Mouse (Mus musculus) neural tube, embryonic 14.5 days (tissue): ENCODE measurements around the gene Elovl7. TPM values are rescaled to one million over a fixed set of nuclear protein-coding genes. Genes with fewer than 3 reads are reported as not detected.

Source experiments
- ATAC-seq: fragments of 200-750 bp; cut with Nextera tagmentation; 2 replicates; pipeline ENCODE4 v1.8.0; 2017; ENCODE audit warnings: low read depth, mild to moderate bottlenecking, moderate TSS enrichment, moderate library complexity
- H3K27ac ChIP-seq: fragments of 300-500 bp; sonication (generic); 2 replicates; pipeline ENCODE4 v1.5.1; 2014; ENCODE audit warnings: low read depth, mild to moderate bottlenecking, control low read depth, low read length, moderate library complexity, mixed read lengths
- H3K27me3 ChIP-seq: fragments of 300-500 bp; sonication (generic); 2 replicates; pipeline ENCODE4 v1.6.1; 2014; ENCODE audit warnings: low read length; ENCODE audit not compliant: control insufficient read depth, insufficient read depth
- H3K36me3 ChIP-seq: fragments of 300-500 bp; sonication (generic); 2 replicates; pipeline ENCODE4 v1.6.1; 2014; ENCODE audit warnings: low read length, mixed read lengths; ENCODE audit not compliant: control insufficient read depth, insufficient read depth
- H3K4me1 ChIP-seq: fragments of 300-500 bp; sonication (generic); 2 replicates; pipeline ENCODE4 v1.6.1; 2014; ENCODE audit warnings: low read length; ENCODE audit not compliant: control insufficient read depth, insufficient read depth
- H3K4me2 ChIP-seq: fragments of 300-500 bp; sonication (generic); 2 replicates; pipeline ENCODE4 v1.6.1; 2014; ENCODE audit warnings: mild to moderate bottlenecking, low read depth, low read length, control low read depth
- H3K4me3 ChIP-seq: fragments of 300-500 bp; sonication (generic); 2 replicates; pipeline ENCODE4 v1.5.1; 2014; ENCODE audit warnings: low read depth, low read length, control low read depth, mixed read lengths
- H3K9ac ChIP-seq: fragments of 300-500 bp; sonication (generic); replicated peaks from 2 replicates; pipeline ENCODE4 v1.6.1; 2014; ENCODE audit warnings: low read depth, mild to moderate bottlenecking, control low read depth, low read length, mixed read lengths
- H3K9me3 ChIP-seq: fragments of 300-500 bp; sonication (generic); 2 replicates; pipeline ENCODE4 v1.6.1; 2016; ENCODE audit warnings: low read length; ENCODE audit not compliant: control insufficient read depth
- WGBS: fragments of 180-500 bp; shearing (Covaris S2); extraction: QIAGEN DNeasy Blood & Tissue Kit; methylation state at CpG from one replicate; pipeline ENCODE4 v1.1.7; 2014; 5-methylcytosine and 5-hydroxymethylcytosine counted together
- polyA plus RNA-seq: library from polyadenylated mRNA; unstranded; fragments of >200 nt; fragmentation: Nextera tagmentation; extraction: Ambion mirVana; gene quantifications from 2 replicates; pipeline ENCODE4 v1.2.1, GENCODE M21; 2014

Gene Elovl7
- polyA plus RNA-seq, 1 experiment from 2014 or later = 1.9 TPM

- no peak for ATAC-seq
- Histone ChIP-seq H3K9ac (no peak overlapping the region), H3K9me3 (no peaks in the 10 kb centered on the region), H3K27me3 (no peaks in the 10 kb centered on the region), H3K4me2 (no peak overlapping the region), H3K4me3 (no peak overlapping the region), H3K4me1 (no peaks in the 10 kb centered on the region), H3K27ac (no peak overlapping the region), H3K36me3 (no peaks in the 10 kb centered on the region)
- WGBS = 96% methylated on average over 2 of the region's 2 CpGs
Measured at GRCm38 (mm10) chr13:108284312-108284711, 70.1 kb downstream of the Elovl7 start.

- Histone ChIP-seq H3K4me1 (no peaks in the 10 kb centered on the region), H3K9me3 (no peaks in the 10 kb centered on the region), H3K9ac (no peak overlapping the region), H3K27ac (no peak overlapping the region), H3K27me3 (no peaks in the 10 kb centered on the region), H3K36me3 (no peaks in the 10 kb centered on the region), H3K4me3 (no peak overlapping the region), H3K4me2 (no peak overlapping the region)
- ATAC-seq = no peak
- 60% methylated on average over 3 of the region's 3 CpGs for WGBS
Measured at GRCm38 (mm10) chr13:108287953-108288352, 73.7 kb downstream of the Elovl7 start.

DNA sequence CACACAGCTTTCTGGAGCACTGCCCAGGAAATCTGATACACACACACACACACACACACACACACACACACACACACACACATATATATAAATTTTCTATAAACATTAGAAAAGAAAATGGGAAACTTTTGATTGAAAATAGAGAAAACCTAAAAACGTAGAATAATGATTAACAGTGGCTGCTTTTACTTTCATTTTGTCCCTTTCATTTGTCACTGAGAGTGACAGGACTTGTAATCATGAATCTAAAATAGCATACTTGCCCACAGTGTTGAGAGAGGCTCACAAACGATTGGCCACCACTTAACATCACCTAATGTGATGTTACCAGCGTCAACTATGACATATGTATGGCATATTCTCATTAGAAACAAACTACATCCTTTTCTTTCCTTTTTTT lies 75.2 kb downstream of the Elovl7 start:
- WGBS = 80% methylated on average over 3 of the region's 3 CpGs
- H3K36me3 ChIP-seq = no peaks in the 10 kb centered on the region
- no peak for ATAC-seq

DNA sequence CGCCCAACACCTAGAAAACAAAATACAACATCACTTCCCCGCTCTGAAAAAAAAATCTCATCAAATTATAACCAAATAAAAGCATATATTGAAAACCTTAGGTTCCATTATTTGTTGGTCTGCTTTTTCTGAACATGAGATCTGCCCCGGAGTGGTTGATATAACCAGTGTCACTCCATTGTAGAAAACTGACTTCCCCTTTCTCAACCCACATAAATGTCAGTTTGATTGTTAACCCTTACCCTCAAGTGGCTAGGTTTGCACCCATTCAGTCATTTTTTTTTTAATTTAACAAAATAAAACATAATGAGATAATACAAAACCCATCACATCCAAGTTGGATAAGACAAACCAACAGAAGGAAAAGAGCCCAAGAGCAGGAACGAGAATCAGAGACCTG lies 76.1 kb downstream of the Elovl7 start:
- Histone ChIP-seq H3K27ac (no peak overlapping the region), H3K4me2 (no peak overlapping the region), H3K27me3 (no peaks in the 10 kb centered on the region), H3K9me3 (no peaks in the 10 kb centered on the region), H3K36me3 (no peaks in the 10 kb centered on the region), H3K9ac (no peak overlapping the region), H3K4me1 (no peaks in the 10 kb centered on the region), H3K4me3 (no peak overlapping the region)
- no peak for ATAC-seq
- WGBS = 84% methylated on average over 4 of the region's 4 CpGs

More for the DNA sequence above, 75.2 kb downstream of the Elovl7 start:
- Histone ChIP-seq H3K27ac (no peak overlapping the region), H3K9me3 (no peaks in the 10 kb centered on the region), H3K4me1 (no peaks in the 10 kb centered on the region), H3K4me3 (no peak overlapping the region), H3K4me2 (no peak overlapping the region), H3K27me3 (no peaks in the 10 kb centered on the region), H3K9ac (no peak overlapping the region)

- Histone ChIP-seq H3K4me1 (peaks cover 4% of the 10 kb centered on the region; the same call in 1 of the 2 replicates), H3K27ac (no peak overlapping the region), H3K36me3 (no peaks in the 10 kb centered on the region), H3K9ac (no peak overlapping the region), H3K9me3 (no peaks in the 10 kb centered on the region), H3K27me3 (no peaks in the 10 kb centered on the region), H3K4me3 (0 out of 2 replicates have a peak overlapping the region, but pooled peaks have one; percentile 12), H3K4me2 (peak overlapping the region; percentile 23)
- ATAC-seq = peak; percentile 78; the same call in 1 of the 2 replicates
- 17% methylated on average over 12 of the region's 12 CpGs for WGBS
Measured at GRCm38 (mm10) chr13:108297350-108298093, 83.3 kb downstream of the Elovl7 start.

DNA sequence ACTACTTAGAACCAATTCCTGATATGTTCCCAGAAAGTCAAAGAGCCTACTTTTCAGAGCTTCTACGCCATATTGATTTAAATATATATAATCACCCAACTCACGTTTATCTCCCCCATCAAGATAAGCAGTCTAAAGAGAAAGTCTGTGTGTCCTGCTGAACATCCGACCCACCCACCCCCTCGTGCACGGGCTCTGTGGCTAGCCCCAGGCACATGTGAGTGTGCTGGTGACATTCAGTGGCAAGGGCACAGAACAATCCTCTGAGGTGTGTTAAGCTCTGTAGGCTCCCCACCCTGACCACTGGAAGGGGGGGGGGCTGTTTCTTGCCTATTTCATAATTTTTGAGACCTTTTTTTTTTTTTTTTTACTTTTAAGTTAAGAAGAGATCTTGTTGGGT lies 84.0 kb downstream of the Elovl7 start:
- no peak overlapping the region for H3K4me3 ChIP-seq
- WGBS = 81% methylated on average over 5 of the region's 5 CpGs
- no peak for ATAC-seq
- H3K9me3 ChIP-seq = no peaks in the 10 kb centered on the region
- no peak overlapping the region for H3K27ac ChIP-seq
- H3K4me2 ChIP-seq = no peak overlapping the region
- no peaks in the 10 kb centered on the region for H3K27me3 ChIP-seq
- peaks cover 4% of the 10 kb centered on the region; the same call in 1 of the 2 replicates for H3K4me1 ChIP-seq
- H3K36me3 ChIP-seq = no peaks in the 10 kb centered on the region
- H3K9ac ChIP-seq = no peak overlapping the region

DNA sequence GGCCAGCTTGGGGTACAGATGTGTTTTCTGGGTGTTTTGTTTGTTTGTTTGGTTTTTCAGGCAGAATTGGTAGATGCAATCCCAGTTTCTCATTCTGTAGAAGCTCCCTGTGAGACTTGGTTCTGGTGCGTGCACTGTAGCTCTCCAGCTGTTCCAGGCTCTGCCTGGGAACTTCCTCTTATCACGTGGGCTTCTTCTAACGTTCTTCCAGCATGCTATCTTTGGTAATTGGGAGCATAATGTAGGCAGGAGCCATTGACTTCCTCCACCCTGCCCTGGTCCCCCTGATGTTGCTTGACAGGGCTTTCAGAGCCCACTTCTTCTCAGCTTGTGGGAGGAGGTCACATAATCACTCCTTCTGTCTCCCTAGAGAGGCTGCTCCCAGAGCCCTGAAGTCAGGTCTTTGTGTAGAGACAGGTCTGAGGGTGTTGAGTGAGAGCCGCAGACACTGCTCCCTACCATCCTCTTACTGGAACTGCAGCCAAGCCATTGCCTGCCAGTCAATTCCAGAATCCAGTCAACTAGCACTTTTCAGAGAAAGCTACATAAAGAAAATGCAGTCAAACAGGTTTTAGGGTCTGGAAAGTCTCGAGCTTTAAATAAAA lies 86.2 kb downstream of the Elovl7 start:
- 18% methylated on average over 5 of the region's 5 CpGs for WGBS
- no peak for ATAC-seq
- Histone ChIP-seq H3K9me3 (no peaks in the 10 kb centered on the region), H3K4me3 (no peak overlapping the region), H3K4me2 (no peak overlapping the region), H3K4me1 (peaks cover 4% of the 10 kb centered on the region; the same call in 1 of the 2 replicates), H3K36me3 (no peaks in the 10 kb centered on the region), H3K27ac (no peak overlapping the region), H3K27me3 (no peaks in the 10 kb centered on the region), H3K9ac (no peak overlapping the region)

DNA sequence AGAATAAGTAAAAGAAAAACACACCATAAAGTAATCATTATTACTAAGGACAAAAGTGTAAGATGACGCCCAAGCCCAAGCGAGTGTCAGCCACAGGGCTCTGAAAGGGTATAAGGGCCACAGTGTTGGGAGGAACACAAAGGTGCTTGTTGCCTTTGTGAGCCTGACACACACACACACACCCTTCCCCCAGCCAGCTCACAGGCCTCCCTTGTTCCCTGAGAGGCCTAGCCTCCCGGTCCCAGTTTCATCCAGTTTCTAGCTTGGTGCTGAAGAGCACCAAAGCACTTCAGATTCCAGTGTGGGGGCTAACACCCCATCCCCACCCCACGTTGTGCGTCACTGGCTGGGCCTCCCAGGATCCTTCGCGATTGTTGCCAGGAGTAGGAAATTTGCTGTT lies 87.2 kb downstream of the Elovl7 start:
- no peak overlapping the region for H3K9ac ChIP-seq
- peak; percentile 45; the same call in 1 of the 2 replicates for ATAC-seq
- no peak overlapping the region for H3K4me3 ChIP-seq
- peaks cover 4% of the 10 kb centered on the region; the same call in 1 of the 2 replicates for H3K4me1 ChIP-seq
- WGBS = 35% methylated on average over 7 of the region's 7 CpGs
- H3K4me2 ChIP-seq = no peak overlapping the region
- no peaks in the 10 kb centered on the region for H3K36me3 ChIP-seq
- no peaks in the 10 kb centered on the region for H3K27me3 ChIP-seq
- H3K27ac ChIP-seq = no peak overlapping the region
- H3K9me3 ChIP-seq = no peaks in the 10 kb centered on the region

DNA sequence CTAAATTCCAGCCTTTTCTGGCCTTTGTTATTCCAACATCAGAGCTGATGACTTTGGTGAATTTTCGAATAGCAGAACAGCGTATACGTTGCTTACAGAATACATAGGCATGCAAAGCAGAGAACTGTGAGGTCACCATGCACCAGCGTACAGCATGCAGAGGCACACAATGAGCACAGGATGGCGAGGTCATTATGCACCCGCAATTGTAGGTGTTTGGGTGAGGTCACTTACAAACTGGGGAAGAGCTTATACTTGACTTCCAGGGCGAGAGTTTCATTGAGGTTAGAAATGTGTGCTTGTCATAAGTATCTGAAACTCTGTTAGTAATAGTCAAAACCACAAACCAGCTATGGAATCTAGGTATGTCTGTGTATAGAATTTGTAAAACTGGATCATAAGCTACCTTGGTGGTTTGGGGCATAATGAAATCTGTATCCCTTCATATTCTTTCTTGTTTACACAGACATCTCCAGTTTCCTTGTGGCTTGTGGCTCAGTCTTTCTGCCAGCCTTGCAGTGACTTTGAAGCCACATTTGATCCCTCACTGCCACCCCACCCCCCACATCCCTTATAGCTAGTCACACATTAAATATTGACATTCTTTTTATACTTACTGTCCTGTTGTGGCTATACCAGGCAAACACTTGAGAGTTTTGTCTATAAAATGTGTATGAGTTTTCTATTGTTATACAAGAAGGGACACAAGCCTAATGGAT lies 88.9 kb downstream of the Elovl7 start:
- Histone ChIP-seq H3K36me3 (no peaks in the 10 kb centered on the region), H3K9ac (no peak overlapping the region), H3K27me3 (no peaks in the 10 kb centered on the region), H3K9me3 (no peaks in the 10 kb centered on the region), H3K4me3 (no peak overlapping the region), H3K4me2 (no peak overlapping the region), H3K4me1 (no peaks in the 10 kb centered on the region), H3K27ac (no peak overlapping the region)
- WGBS = 79% methylated on average over 7 of the region's 7 CpGs
- ATAC-seq = no peak
